Mouse (Mus musculus) limb, embryonic 14.5 days (tissue): ENCODE data around the gene S100a11. TPM values are rescaled to one million over a fixed set of nuclear protein-coding genes. Genes with fewer than 3 reads are reported as not detected.
A peak's percentile ranks its signal among the peaks of the same experiment; 100 is the strongest.

Experiments used
- ATAC-seq: fragments of 200-750 bp; cut with Nextera tagmentation; 2 replicates; pipeline ENCODE4 v1.8.0; 2017; ENCODE audit warnings: low read depth, moderate number of reproducible peaks, moderate TSS enrichment; ENCODE audit not compliant: low FRiP score
- DNase-seq: peaks from one replicate; pipeline ENCODE4 v3.0.0-alpha.2; 2015; ENCODE audit warnings: low spot score
- H3K27ac ChIP-seq: fragments of 300-500 bp; sonication (generic); replicated peaks from 2 replicates; pipeline ENCODE4 v1.5.1; 2014; ENCODE audit warnings: low read depth, mild to moderate bottlenecking, low read length, moderate library complexity, mixed read lengths
- H3K27me3 ChIP-seq: fragments of 300-500 bp; sonication (generic); 2 replicates; pipeline ENCODE4 v1.6.1; 2014; ENCODE audit warnings: low read length, mixed read lengths; ENCODE audit not compliant: control insufficient read depth, insufficient read depth
- H3K36me3 ChIP-seq: fragments of 300-500 bp; sonication (generic); 2 replicates; pipeline ENCODE4 v1.6.1; 2014; ENCODE audit warnings: mild to moderate bottlenecking, low read length, moderate library complexity, mixed read lengths; ENCODE audit not compliant: control insufficient read depth, insufficient read depth
- H3K4me1 ChIP-seq: fragments of 300-500 bp; sonication (generic); 2 replicates; pipeline ENCODE4 v1.6.1; 2014; ENCODE audit warnings: antibody characterized with exemption, low read length, mixed read lengths; ENCODE audit not compliant: control insufficient read depth, insufficient read depth
- H3K4me2 ChIP-seq: fragments of 300-500 bp; sonication (generic); replicated peaks from 2 replicates; pipeline ENCODE4 v1.6.1; 2014; ENCODE audit warnings: low read depth, mild to moderate bottlenecking, low read length, moderate library complexity; ENCODE audit not compliant: severe bottlenecking
- H3K4me3 ChIP-seq: fragments of 300-500 bp; sonication (generic); replicated peaks from 2 replicates; pipeline ENCODE4 v1.5.1; 2014; ENCODE audit warnings: low read length
- H3K9ac ChIP-seq: fragments of 300-500 bp; sonication (generic); 2 replicates; pipeline ENCODE4 v1.6.1; 2014; ENCODE audit warnings: mild to moderate bottlenecking, low read depth, low read length, moderate library complexity; ENCODE audit not compliant: severe bottlenecking
- H3K9me3 ChIP-seq: fragments of 300-500 bp; sonication (generic); 2 replicates; pipeline ENCODE4 v1.6.1; 2016; ENCODE audit warnings: low read length; ENCODE audit not compliant: control insufficient read depth
- POLR2A ChIP-seq: fragments of 200-500 bp; IDR thresholded peaks from 2 replicates; pipeline ENCODE4 v1.8.0; 2012; ENCODE audit warnings: inconsistent platforms, mild to moderate bottlenecking, moderate library complexity, borderline replicate concordance; ENCODE audit not compliant: insufficient read depth, insufficient read length; ENCODE audit errors: extremely low read depth
- WGBS: fragments of 180-500 bp; shearing (Covaris S2); extraction: QIAGEN DNeasy Blood & Tissue Kit; methylation state at CpG from one replicate; pipeline ENCODE4 v1.1.7; 2014; 5-methylcytosine and 5-hydroxymethylcytosine counted together
- polyA plus RNA-seq, 2 experiments: library from polyadenylated mRNA; depleted of rRNA in 1 of 2; stranded (reverse) in 1 of 2; unstranded in 1 of 2; fragments of >200 nt; fragmentation: Nextera tagmentation in 1 of 2; extraction: Ambion mirVana in 1 of 2; gene quantifications; 2 replicates each; pipeline versions ENCODE4 v1.2.1 to v1.2.3; 2012 to 2014

The S100a11 gene
- polyA plus RNA-seq, 2 experiments: 638 to 1,916 TPM

GRCm38 (mm10) chr3:93504536-93505189 lies 15.6 kb upstream of the S100a11 start:
- no peak overlapping the region for H3K4me3 ChIP-seq
- no peak overlapping the region for H3K4me2 ChIP-seq
- no peak for ATAC-seq
- H3K9me3 ChIP-seq: peaks cover 4% of the 10 kb centered on the region; the same call in 1 of the 2 replicates
- no peaks in the 10 kb centered on the region for H3K27me3 ChIP-seq
- no peak for DNase-seq
- H3K4me1 ChIP-seq: peaks cover 3% of the 10 kb centered on the region; the same call in 1 of the 2 replicates
- no peak overlapping the region for H3K9ac ChIP-seq
- H3K27ac ChIP-seq: no peak overlapping the region
- H3K36me3 ChIP-seq: no peaks in the 10 kb centered on the region
- TF ChIP-seq POLR2A: no peak
- WGBS: 84% methylated on average over 7 of the region's 7 CpGs

GRCm38 (mm10) chr3:93505960-93506863 lies 14.1 kb upstream of the S100a11 start:
- Histone ChIP-seq H3K27ac (peak overlapping the region; percentile 52; the same call in 1 of the 2 replicates), H3K36me3 (no peaks in the 10 kb centered on the region), H3K27me3 (no peaks in the 10 kb centered on the region), H3K4me1 (peaks cover 3% of the 10 kb centered on the region; the same call in 1 of the 2 replicates), H3K9me3 (peaks cover 4% of the 10 kb centered on the region; the same call in 1 of the 2 replicates), H3K4me3 (no peak overlapping the region), H3K4me2 (0 out of 2 replicates have a peak overlapping the region, but pooled peaks have one; percentile 2), H3K9ac (no peak overlapping the region)
- TF ChIP-seq POLR2A: no peak
- 33% methylated on average over 30 of the region's 30 CpGs for WGBS
- DNase-seq (no peak), ATAC-seq (no peak)

GRCm38 (mm10) chr3:93506881-93507325 lies 13.4 kb upstream of the S100a11 start:
- Histone ChIP-seq H3K36me3 (no peaks in the 10 kb centered on the region), H3K9me3 (peaks cover 4% of the 10 kb centered on the region; the same call in 1 of the 2 replicates), H3K4me1 (peaks cover 3% of the 10 kb centered on the region; the same call in 1 of the 2 replicates), H3K4me2 (no peak overlapping the region), H3K27me3 (no peaks in the 10 kb centered on the region), H3K9ac (no peak overlapping the region), H3K27ac (no peak overlapping the region), H3K4me3 (no peak overlapping the region)
- no peak for ATAC-seq
- peak; percentile 49 for DNase-seq
- no peak for TF ChIP-seq POLR2A
- 58% methylated on average over 5 of the region's 5 CpGs for WGBS

GRCm38 (mm10) chr3:93509301-93509700 lies 11.0 kb upstream of the S100a11 start:
- 36% methylated on average over 1 of the region's 1 CpGs for WGBS
- Histone ChIP-seq H3K9me3 (no peaks in the 10 kb centered on the region), H3K36me3 (no peaks in the 10 kb centered on the region), H3K27ac (no peak overlapping the region), H3K4me1 (peaks cover 3% of the 10 kb centered on the region; the same call in 1 of the 2 replicates), H3K9ac (no peak overlapping the region), H3K4me3 (no peak overlapping the region), H3K4me2 (no peak overlapping the region), H3K27me3 (no peaks in the 10 kb centered on the region)
- TF ChIP-seq POLR2A: no peak
- ATAC-seq (no peak), DNase-seq (no peak)

GRCm38 (mm10) chr3:93511036-93511435 lies 9.3 kb upstream of the S100a11 start:
- 88% methylated on average over 1 of the region's 1 CpGs for WGBS
- Histone ChIP-seq H3K9me3 (no peaks in the 10 kb centered on the region), H3K4me3 (no peak overlapping the region), H3K4me1 (peaks cover 3% of the 10 kb centered on the region; the same call in 1 of the 2 replicates), H3K36me3 (no peaks in the 10 kb centered on the region), H3K27me3 (no peaks in the 10 kb centered on the region), H3K9ac (no peak overlapping the region), H3K4me2 (no peak overlapping the region), H3K27ac (no peak overlapping the region)
- DNase-seq (no peak), ATAC-seq (no peak)
- TF ChIP-seq POLR2A: no peak
